Mouse (Mus musculus) heart, embryonic 12.5 days (tissue): ENCODE results near the gene Hic1. TPM values are rescaled to one million over a fixed set of nuclear protein-coding genes. Genes with fewer than 3 reads are reported as not detected.

Source experiments
- ATAC-seq: fragments of 200-750 bp; cut with Nextera tagmentation; 2 replicates; pipeline ENCODE4 v1.8.0; 2017; ENCODE audit warnings: moderate TSS enrichment, moderate library complexity; ENCODE audit not compliant: insufficient number of reproducible peaks, low FRiP score
- H3K27ac ChIP-seq: fragments of 300-500 bp; sonication (generic); 2 replicates; pipeline ENCODE4 v1.5.1; 2016; ENCODE audit warnings: mild to moderate bottlenecking, moderate library complexity; ENCODE audit not compliant: poor library complexity, severe bottlenecking
- H3K27me3 ChIP-seq: fragments of 300-500 bp; sonication (generic); replicated peaks from 2 replicates; pipeline ENCODE4 v1.6.1; 2016; ENCODE audit warnings: mild to moderate bottlenecking, moderate library complexity
- H3K36me3 ChIP-seq: fragments of 300-500 bp; sonication (generic); 2 replicates; pipeline ENCODE4 v1.6.1; 2016; ENCODE audit warnings: mild to moderate bottlenecking, moderate library complexity
- H3K4me1 ChIP-seq: fragments of 300-500 bp; sonication (generic); replicated peaks from 2 replicates; pipeline ENCODE4 v1.6.1; 2016; ENCODE audit warnings: mild to moderate bottlenecking
- H3K4me2 ChIP-seq: fragments of 300-500 bp; sonication (generic); 2 replicates; pipeline ENCODE4 v1.6.1; 2016; ENCODE audit warnings: mild to moderate bottlenecking, moderate library complexity
- H3K4me3 ChIP-seq: fragments of 300-500 bp; sonication (generic); 2 replicates; pipeline ENCODE4 v1.5.1; 2016; ENCODE audit warnings: mild to moderate bottlenecking
- H3K9ac ChIP-seq: fragments of 300-500 bp; sonication (generic); 2 replicates; pipeline ENCODE4 v1.6.1; 2016; ENCODE audit warnings: mild to moderate bottlenecking, moderate library complexity
- H3K9me3 ChIP-seq: fragments of 300-500 bp; sonication (generic); replicated peaks from 2 replicates; pipeline ENCODE4 v1.6.1; 2016; ENCODE audit warnings: mild to moderate bottlenecking, moderate library complexity
- WGBS: fragments of 180-500 bp; shearing (Covaris S2); methylation state at CpG from one replicate; pipeline ENCODE4 v1.1.7; 2016; 5-methylcytosine and 5-hydroxymethylcytosine counted together
- polyA plus RNA-seq: library from polyadenylated mRNA; unstranded; fragments of >200 nt; fragmentation: Nextera tagmentation; extraction: Ambion mirVana; gene quantifications from 2 replicates; pipeline ENCODE4 v1.2.1, GENCODE M21; 2016

Hic1 gene
- polyA plus RNA-seq, 1 experiment from 2014 or later: 13.8 TPM

GRCm38 (mm10) chr11:75203926-75204325 lies 34.6 kb upstream of the Hic1 start:
- Histone ChIP-seq H3K4me2 (no peak overlapping the region), H3K4me1 (peaks cover 84% of the 10 kb centered on the region), H3K9ac (no peak overlapping the region), H3K4me3 (no peak overlapping the region), H3K27me3 (no peaks in the 10 kb centered on the region), H3K36me3 (no peaks in the 10 kb centered on the region), H3K27ac (no peak overlapping the region; the same call in 1 of the 2 replicates), H3K9me3 (no peaks in the 10 kb centered on the region; the same call in 1 of the 2 replicates)
- no peak for ATAC-seq
- 70% methylated on average over 4 of the region's 4 CpGs for WGBS

DNA sequence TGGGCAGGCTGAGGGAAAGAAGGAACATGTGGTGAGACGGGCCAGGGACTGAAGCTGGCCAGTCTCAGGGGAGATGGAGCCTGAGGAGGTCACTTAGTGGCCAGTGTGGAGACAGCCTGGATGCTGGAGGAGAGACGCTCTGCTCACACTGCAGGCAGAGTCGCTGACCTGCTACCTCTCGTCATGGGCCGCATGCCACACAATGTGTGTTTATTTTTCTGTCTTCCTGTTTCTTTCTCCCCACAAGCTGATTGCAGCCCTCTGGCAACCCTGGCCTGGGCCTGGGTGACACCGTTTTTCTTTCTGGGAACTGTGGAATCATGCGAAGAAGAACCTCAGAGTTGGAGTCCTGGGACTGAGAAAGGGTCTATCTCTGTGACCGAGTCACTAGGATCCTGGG lies 32.4 kb upstream of the Hic1 start:
- no peak for ATAC-seq
- Histone ChIP-seq H3K4me3 (no peak overlapping the region), H3K9ac (no peak overlapping the region), H3K4me1 (peaks cover 76% of the 10 kb centered on the region), H3K27me3 (peaks cover 6% of the 10 kb centered on the region), H3K9me3 (no peaks in the 10 kb centered on the region; the same call in 1 of the 2 replicates), H3K36me3 (no peaks in the 10 kb centered on the region), H3K27ac (no peak overlapping the region), H3K4me2 (no peak overlapping the region)
- 45% methylated on average over 8 of the region's 8 CpGs for WGBS

DNA sequence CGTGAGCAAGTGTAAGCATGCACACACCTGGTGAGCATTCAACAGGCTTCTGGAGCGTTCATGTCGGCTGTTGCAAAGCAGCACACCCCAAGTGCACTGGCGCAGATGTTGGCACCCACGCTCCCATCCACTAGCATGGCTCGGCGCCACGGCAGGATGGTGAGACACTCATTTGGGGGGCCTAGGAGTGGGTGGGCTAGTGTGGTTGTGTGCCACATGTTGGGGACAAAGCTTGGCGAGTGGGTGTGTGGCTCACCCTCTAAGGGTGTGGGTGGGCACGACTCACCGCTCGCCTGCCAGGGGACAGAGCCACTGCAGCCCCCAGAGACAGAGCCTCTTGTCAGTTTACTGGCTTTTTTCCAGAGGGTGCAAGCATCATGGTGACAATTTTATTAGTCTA lies 31.6 kb upstream of the Hic1 start:
- H3K27ac ChIP-seq: no peak overlapping the region
- ATAC-seq: no peak
- H3K4me2 ChIP-seq: no peak overlapping the region
- no peak overlapping the region for H3K4me3 ChIP-seq
- H3K27me3 ChIP-seq: peaks cover 14% of the 10 kb centered on the region
- 88% methylated on average over 12 of the region's 12 CpGs for WGBS
- H3K9me3 ChIP-seq: no peaks in the 10 kb centered on the region; the same call in 1 of the 2 replicates
- H3K4me1 ChIP-seq: peaks cover 78% of the 10 kb centered on the region
- H3K9ac ChIP-seq: no peak overlapping the region
- H3K36me3 ChIP-seq: no peaks in the 10 kb centered on the region

GRCm38 (mm10) chr11:75199951-75200350 lies 30.6 kb upstream of the Hic1 start:
- Histone ChIP-seq H3K9me3 (no peaks in the 10 kb centered on the region; the same call in 1 of the 2 replicates), H3K4me2 (no peak overlapping the region), H3K36me3 (no peaks in the 10 kb centered on the region), H3K27ac (no peak overlapping the region), H3K4me1 (peaks cover 77% of the 10 kb centered on the region), H3K4me3 (no peak overlapping the region), H3K27me3 (peaks cover 24% of the 10 kb centered on the region), H3K9ac (no peak overlapping the region)
- 75% methylated on average over 5 of the region's 5 CpGs for whole genome bisulfite sequencing
- ATAC-seq: no peak

DNA sequence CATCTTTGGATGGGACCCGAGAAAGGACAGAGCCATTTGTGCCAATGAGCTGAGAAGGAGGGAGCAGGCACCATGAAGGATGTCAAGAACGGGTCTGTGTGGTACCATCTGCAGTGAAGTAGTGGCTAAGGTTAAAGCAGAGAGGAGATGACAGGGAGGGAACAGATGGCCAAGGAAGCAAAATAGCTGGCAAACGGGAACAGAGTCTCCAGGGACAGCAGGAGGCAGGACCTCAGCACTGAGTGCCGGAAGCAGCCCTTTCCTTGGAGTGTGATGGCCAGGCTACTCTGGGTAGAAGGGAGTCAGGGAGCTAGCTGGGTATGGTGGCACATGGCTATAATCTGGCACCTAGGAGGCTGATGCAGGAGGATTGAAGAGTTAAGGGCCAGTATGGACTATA lies 29.5 kb upstream of the Hic1 start:
- Histone ChIP-seq H3K27me3 (peaks cover 36% of the 10 kb centered on the region), H3K36me3 (no peaks in the 10 kb centered on the region), H3K4me3 (no peak overlapping the region), H3K9me3 (no peaks in the 10 kb centered on the region; the same call in 1 of the 2 replicates), H3K27ac (no peak overlapping the region), H3K4me1 (peaks cover 73% of the 10 kb centered on the region), H3K9ac (no peak overlapping the region), H3K4me2 (no peak overlapping the region)
- WGBS: 62% methylated on average over 4 of the region's 4 CpGs
- ATAC-seq: no peak

DNA sequence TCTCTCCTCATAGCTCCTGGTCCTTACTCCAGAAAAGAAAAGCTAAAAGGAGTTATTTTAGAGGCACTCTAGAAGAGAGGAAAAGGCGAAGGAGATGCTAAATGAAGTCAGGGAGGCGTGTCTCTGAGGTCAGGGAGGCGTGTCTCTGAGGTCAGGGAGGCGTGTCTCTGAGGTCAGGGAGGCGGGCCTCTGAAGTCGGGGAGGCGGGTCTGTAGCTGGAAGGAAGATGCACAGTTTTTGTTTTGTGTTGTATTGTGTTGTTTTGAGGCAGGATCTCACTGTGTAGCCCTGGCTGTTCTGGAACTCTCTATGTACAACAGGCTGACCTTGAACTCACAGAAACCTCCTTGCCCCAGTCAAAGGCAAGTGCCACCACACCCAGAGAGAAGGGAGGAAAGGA lies 28.6 kb upstream of the Hic1 start:
- 35% methylated on average over 7 of the region's 7 CpGs for WGBS

GRCm38 (mm10) chr11:75196131-75196530 lies 26.8 kb upstream of the Hic1 start:
- Histone ChIP-seq H3K27me3 (peaks cover 42% of the 10 kb centered on the region), H3K36me3 (no peaks in the 10 kb centered on the region), H3K9me3 (no peaks in the 10 kb centered on the region; the same call in 1 of the 2 replicates), H3K4me3 (no peak overlapping the region), H3K27ac (no peak overlapping the region), H3K9ac (no peak overlapping the region), H3K4me1 (peaks cover 68% of the 10 kb centered on the region), H3K4me2 (0 out of 2 replicates have a peak overlapping the region, but pooled peaks have one; percentile 87)
- 60% methylated on average over 6 of the region's 6 CpGs for WGBS
- ATAC-seq: no peak

More for the DNA sequence above, 28.6 kb upstream of the Hic1 start:
- no peak for ATAC-seq
- Histone ChIP-seq H3K9ac (no peak overlapping the region), H3K4me2 (no peak overlapping the region), H3K27me3 (peaks cover 42% of the 10 kb centered on the region), H3K9me3 (no peaks in the 10 kb centered on the region; the same call in 1 of the 2 replicates), H3K4me1 (peaks cover 71% of the 10 kb centered on the region), H3K4me3 (no peak overlapping the region), H3K27ac (no peak overlapping the region), H3K36me3 (no peaks in the 10 kb centered on the region)

GRCm38 (mm10) chr11:75194850-75195461 lies 25.6 kb upstream of the Hic1 start:
- Histone ChIP-seq H3K36me3 (no peaks in the 10 kb centered on the region), H3K27me3 (peaks cover 42% of the 10 kb centered on the region), H3K9ac (peak overlapping the region; percentile 80), H3K9me3 (no peaks in the 10 kb centered on the region; the same call in 1 of the 2 replicates), H3K4me3 (peak overlapping the region; percentile 71), H3K27ac (peak overlapping the region; percentile 84), H3K4me1 (peaks cover 63% of the 10 kb centered on the region), H3K4me2 (peak overlapping the region; percentile 87)
- WGBS: 2% methylated on average over 39 of the region's 39 CpGs
- ATAC-seq: no peak

- peak overlapping the region; percentile 71 for H3K4me3 ChIP-seq
- H3K36me3 ChIP-seq: no peaks in the 10 kb centered on the region
- peak overlapping the region; percentile 84 for H3K27ac ChIP-seq
- peaks cover 62% of the 10 kb centered on the region for H3K4me1 ChIP-seq
- no peaks in the 10 kb centered on the region for H3K9me3 ChIP-seq
- no peak for ATAC-seq
- H3K9ac ChIP-seq: peak overlapping the region; percentile 80
- peaks cover 42% of the 10 kb centered on the region for H3K27me3 ChIP-seq
- WGBS: under 1% methylated on average over 52 of the region's 52 CpGs
- H3K4me2 ChIP-seq: peak overlapping the region; percentile 87
Observed at GRCm38 (mm10) chr11:75194121-75194849, 25.0 kb upstream of the Hic1 start.

DNA sequence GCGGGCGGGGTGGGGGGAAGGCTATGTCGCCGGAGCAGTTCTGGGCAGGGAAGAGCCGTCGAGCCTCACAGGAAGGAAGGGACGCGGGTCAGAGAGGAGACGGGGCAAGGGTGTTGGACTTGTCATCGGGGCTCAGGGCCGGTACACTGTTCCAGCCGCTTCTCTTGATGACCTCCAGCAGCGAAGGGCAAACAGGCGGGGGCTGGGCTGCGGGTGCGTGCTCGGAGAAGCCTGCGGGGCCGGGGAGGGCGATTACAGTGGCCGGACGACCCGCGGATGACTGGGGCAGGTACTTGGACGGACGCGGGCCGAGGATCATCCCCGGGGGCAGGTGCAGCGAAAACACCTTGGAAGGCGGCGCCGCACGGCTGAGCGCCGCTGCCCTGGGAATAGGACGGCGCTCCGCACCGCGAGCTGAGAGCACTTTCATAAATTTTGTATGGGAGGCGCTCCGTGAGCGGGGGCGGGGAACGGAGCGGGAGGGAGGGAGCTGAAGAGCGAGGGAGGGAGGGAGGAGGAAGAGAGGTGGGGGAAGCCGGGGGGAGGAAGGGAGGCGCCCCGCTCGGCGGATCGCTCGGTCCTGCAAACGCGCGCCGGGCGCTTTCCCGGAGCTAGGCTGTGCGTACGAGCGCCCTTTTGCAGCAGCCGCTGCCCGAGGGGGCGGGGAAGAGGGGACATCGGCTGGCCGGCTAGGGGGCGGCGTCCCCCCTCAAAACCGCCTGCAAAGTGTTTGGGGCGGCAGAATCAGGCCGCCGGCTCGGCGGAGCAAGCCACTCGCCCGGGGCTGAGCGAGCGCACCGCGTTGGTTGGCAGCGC lies 24.1 kb upstream of the Hic1 start, which contains the start of gene Rtn4rl1:
Gene Rtn4rl1 (plus strand): TSS at position 528 of the 816 bp plus-strand sequence.
- Histone ChIP-seq H3K27ac (peak within 1 kb of the TSS; percentile 84), H3K9ac (peak within 1 kb of the TSS; percentile 80), H3K36me3 (no peaks in the 10 kb centered on the region), H3K4me3 (peak within 1 kb of the TSS; percentile 71), H3K9me3 (no peaks in the 10 kb centered on the region), H3K4me2 (peak within 1 kb of the TSS; percentile 87), H3K4me1 (peaks cover 67% of the 10 kb centered on the region), H3K27me3 (peaks cover 42% of the 10 kb centered on the region)
- WGBS: under 1% methylated on average over 66 of the region's 84 CpGs
- ATAC-seq: peak; percentile 31; the same call in 1 of the 2 replicates
